Mouse (Mus musculus) thymus, adult 2 months (tissue): ENCODE measurements at regions not wholly inside any gene's neighbourhood (a gene's known extent, or its start where the extent isn't known, plus 50 kb on each side); places are given as distances from the start of the nearest gene placed in this dataset.

Source experiments
- DNase-seq: peaks from one replicate; pipeline ENCODE4 v3.0.0; 2021
- H3K27ac ChIP-seq: fragments of 200-500 bp; 2 replicates; pipeline ENCODE4 v1.5.1; 2012; ENCODE audit warnings: low read length, control low read depth; ENCODE audit not compliant: control insufficient read depth, insufficient read depth
- H3K27me3 ChIP-seq: fragments of 200-500 bp; 2 replicates; pipeline ENCODE4 v1.6.1; 2012; ENCODE audit warnings: mild to moderate bottlenecking, low read length, moderate library complexity, mixed read lengths; ENCODE audit not compliant: control insufficient read depth, insufficient read depth
- H3K36me3 ChIP-seq: fragments of 200-500 bp; 2 replicates; pipeline ENCODE4 v1.6.1; 2012; ENCODE audit warnings: mild to moderate bottlenecking, low read length, moderate library complexity; ENCODE audit not compliant: control insufficient read depth, insufficient read depth
- H3K4me1 ChIP-seq: fragments of 200-500 bp; replicated peaks from 2 replicates; pipeline ENCODE4 v1.6.1; 2012; ENCODE audit warnings: low read length; ENCODE audit not compliant: control insufficient read depth, insufficient read depth
- H3K4me3 ChIP-seq: fragments of 200-500 bp; 2 replicates; pipeline ENCODE4 v1.5.1; 2012; ENCODE audit warnings: mild to moderate bottlenecking, low read length, control low read depth, moderate library complexity; ENCODE audit not compliant: control insufficient read depth, insufficient read depth
- CTCF ChIP-seq: fragments of 200-500 bp; IDR thresholded peaks from 2 replicates; pipeline ENCODE4 v1.5.1; 2012; ENCODE audit warnings: mild to moderate bottlenecking, control low read depth, low read length, moderate library complexity, borderline replicate concordance; ENCODE audit not compliant: control insufficient read depth, poor library complexity, insufficient read depth; ENCODE audit errors: extremely low read depth
- POLR2A ChIP-seq: fragments of 200-500 bp; IDR thresholded peaks from 2 replicates; pipeline ENCODE4 v1.6.1; 2012; ENCODE audit warnings: mild to moderate bottlenecking, low read length, control low read depth, moderate library complexity; ENCODE audit not compliant: control insufficient read depth, poor library complexity, insufficient read depth; ENCODE audit errors: extremely low read depth
- WGBS: fragments of 180-500 bp; shearing (Covaris S2); methylation state at CpG from one replicate; pipeline ENCODE4 v1.1.7; 2018; 5-methylcytosine and 5-hydroxymethylcytosine counted together

GRCm38 (mm10) chr13:107528724-107529456 is 507.0 kb upstream of the Kif2a start:
- H3K36me3 ChIP-seq = no peaks in the 10 kb centered on the region
- H3K27ac ChIP-seq = no peak overlapping the region
- DNase-seq = no peak
- 94% methylated on average over 15 of the region's 15 CpGs for WGBS
- H3K4me3 ChIP-seq = no peak overlapping the region
- TF ChIP-seq POLR2A = no peak
- no peak for TF ChIP-seq CTCF
- no peaks in the 10 kb centered on the region for H3K4me1 ChIP-seq
- no peaks in the 10 kb centered on the region for H3K27me3 ChIP-seq

DNA sequence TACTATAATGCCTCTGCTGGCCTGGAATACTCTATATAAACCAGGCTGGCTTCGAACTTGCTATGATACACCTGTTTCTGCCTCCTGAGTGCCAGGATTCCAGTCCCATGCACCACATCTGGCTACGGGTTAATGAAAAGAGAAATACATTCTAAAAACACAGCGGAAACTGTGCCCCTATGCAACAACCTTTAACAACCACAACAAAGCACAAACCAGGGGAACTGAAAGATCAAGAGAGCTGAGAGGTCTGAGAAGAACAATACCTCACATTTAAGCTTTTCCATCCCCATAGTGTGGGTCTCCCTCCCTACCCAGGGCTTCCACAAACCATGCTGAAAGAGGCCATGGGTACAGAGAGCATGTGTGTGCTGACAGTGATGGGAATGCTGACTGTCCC is 501.0 kb upstream of the Kif2a start:
- Histone ChIP-seq H3K27ac (no peak overlapping the region), H3K4me3 (no peak overlapping the region)

GRCm38 (mm10) chr13:107514236-107514635 is 492.3 kb upstream of the Kif2a start:
- H3K27me3 ChIP-seq = no peaks in the 10 kb centered on the region
- H3K36me3 ChIP-seq = no peaks in the 10 kb centered on the region
- H3K27ac ChIP-seq = no peak overlapping the region
- no peak for DNase-seq
- TF ChIP-seq POLR2A (no peak), CTCF (no peak)
- WGBS = 93% methylated on average over 3 of the region's 3 CpGs
- no peaks in the 10 kb centered on the region for H3K4me1 ChIP-seq
- H3K4me3 ChIP-seq = no peak overlapping the region

More for the DNA sequence above, 501.0 kb upstream of the Kif2a start:
- H3K27me3 ChIP-seq = no peaks in the 10 kb centered on the region
- no peak for TF ChIP-seq CTCF
- TF ChIP-seq POLR2A = no peak
- WGBS = 28% methylated on average over 3 of the region's 3 CpGs
- DNase-seq = peak; percentile 8
- H3K36me3 ChIP-seq = no peaks in the 10 kb centered on the region
- peaks cover 3% of the 10 kb centered on the region for H3K4me1 ChIP-seq

DNA sequence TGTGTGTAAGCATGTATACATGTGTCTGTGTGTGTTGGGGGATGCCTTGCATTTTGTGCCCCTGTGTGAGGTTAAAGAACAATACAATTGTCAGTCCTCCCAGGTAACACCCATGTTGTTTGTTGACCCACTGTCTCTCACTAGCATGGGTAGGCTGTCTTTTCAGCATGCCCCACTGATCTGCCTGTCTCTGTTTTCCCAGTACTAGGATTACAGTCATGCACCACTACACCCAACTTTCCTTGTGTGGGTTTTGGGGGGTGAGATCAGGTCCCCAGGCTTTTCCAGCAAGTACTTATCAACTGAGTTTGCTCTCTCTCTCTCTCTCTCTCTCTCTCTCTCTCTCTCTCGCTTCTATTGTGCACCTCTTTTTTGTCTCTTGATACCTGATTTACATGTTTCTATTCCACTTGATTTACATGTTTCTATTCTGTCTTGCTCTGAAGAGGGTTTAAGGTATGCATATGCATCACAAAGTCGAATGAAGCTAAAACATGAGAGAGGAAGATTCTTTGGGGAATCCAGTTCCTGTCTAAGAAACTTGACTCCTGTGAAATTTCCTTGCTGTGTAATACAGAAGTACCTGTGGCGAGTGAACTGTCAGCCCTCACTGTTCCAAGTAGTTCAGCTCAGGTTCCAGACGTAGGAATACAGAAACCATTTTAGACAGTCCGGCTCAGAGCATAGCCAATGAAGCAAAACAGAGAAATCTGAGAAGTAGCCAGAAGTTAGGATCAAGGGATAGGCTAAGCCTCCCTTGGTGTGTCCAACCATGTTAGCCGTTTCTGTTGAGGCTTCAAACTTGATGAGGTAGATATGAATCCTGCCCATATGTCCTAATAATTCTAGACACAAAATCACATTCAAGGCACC is 491.6 kb upstream of the Kif2a start:
- no peak for DNase-seq
- WGBS = 81% methylated on average over 6 of the region's 6 CpGs
- no peak overlapping the region for H3K4me3 ChIP-seq
- H3K4me1 ChIP-seq = no peaks in the 10 kb centered on the region
- H3K27me3 ChIP-seq = no peaks in the 10 kb centered on the region
- no peaks in the 10 kb centered on the region for H3K36me3 ChIP-seq
- no peak overlapping the region for H3K27ac ChIP-seq
- TF ChIP-seq POLR2A = no peak
- TF ChIP-seq CTCF = no peak

GRCm38 (mm10) chr13:107507336-107507735 is 485.4 kb upstream of the Kif2a start:
- Histone ChIP-seq H3K4me1 (no peaks in the 10 kb centered on the region), H3K4me3 (no peak overlapping the region), H3K27me3 (no peaks in the 10 kb centered on the region), H3K36me3 (no peaks in the 10 kb centered on the region), H3K27ac (no peak overlapping the region)
- 93% methylated on average over 3 of the region's 3 CpGs for WGBS
- no peak for TF ChIP-seq CTCF
- TF ChIP-seq POLR2A = no peak
- DNase-seq = no peak

DNA sequence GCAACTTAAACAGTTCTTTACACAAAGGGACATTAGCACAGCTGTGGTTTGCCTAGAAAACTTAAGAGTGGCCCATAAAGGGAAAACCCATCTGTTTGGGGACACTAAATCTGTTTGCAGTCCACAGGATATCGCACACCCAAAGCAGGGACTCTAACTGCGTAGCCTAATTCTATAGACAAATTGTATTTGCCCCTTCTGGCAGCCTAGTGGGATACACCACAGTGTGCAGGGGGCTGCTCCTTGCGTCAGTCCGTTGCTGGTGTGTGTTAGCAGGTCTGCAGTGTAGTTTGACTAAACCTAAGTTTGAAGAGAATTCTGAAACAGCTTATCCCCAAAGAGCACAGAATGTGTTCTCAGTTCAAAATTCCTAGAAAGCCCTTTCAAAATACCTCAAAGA is 484.9 kb upstream of the Kif2a start:
- no peaks in the 10 kb centered on the region for H3K27me3 ChIP-seq
- no peak overlapping the region for H3K4me3 ChIP-seq
- no peaks in the 10 kb centered on the region for H3K36me3 ChIP-seq
- WGBS = 96% methylated on average over 4 of the region's 4 CpGs
- TF ChIP-seq POLR2A = no peak
- no peak for TF ChIP-seq CTCF
- DNase-seq = no peak
- H3K4me1 ChIP-seq = no peaks in the 10 kb centered on the region
- no peak overlapping the region for H3K27ac ChIP-seq
